Mouse (Mus musculus): ENCODE results near the gene Gale. TPM values are rescaled to one million over a fixed set of nuclear protein-coding genes. Genes with fewer than 3 reads are reported as not detected.
A peak's percentile ranks its signal among the peaks of the same experiment; 100 is the strongest.
"Not testable (repeated sequence)": the region's sequence is repeated elsewhere in the genome, so short reads cannot be mapped to it uniquely, and the experiment has no call there.

Gale gene
- polyA plus RNA-seq, 1 experiment from 2014 or later = 96.5 TPM

DNA sequence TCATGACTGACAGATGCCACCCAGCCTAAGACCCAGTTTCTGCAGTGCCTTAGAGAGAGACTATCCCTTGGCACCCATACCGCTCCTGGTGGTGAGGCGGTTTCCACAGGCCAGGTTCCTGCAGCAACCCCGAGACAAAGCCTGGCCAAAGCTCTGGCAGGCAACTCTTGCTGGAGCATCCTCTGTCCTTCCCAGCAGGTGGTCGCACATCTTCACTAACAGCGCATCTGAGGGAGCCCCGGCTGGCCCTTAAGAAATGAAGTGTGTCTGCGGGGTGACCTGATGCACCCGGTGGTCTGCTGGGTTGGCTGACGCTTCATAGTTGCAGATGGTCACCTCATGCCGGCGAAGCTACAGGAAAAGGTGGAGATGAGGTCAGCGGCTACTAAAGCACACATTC, 12.6 kb downstream of the Gale start:
- Histone ChIP-seq H3K36me3 (replicated peaks; ENCODE audit: insufficient read depth, low read length) (peaks cover 49% of the 10 kb centered on the region), H3K27me3 (ENCODE audit: insufficient read depth, low read length) (no peaks in the 10 kb centered on the region), H3K4me3 (ENCODE audit: low read depth, low read length) (no peak overlapping the region), H3K4me1 (ENCODE audit: insufficient read depth) (peaks cover 21% of the 10 kb centered on the region), H3K27ac (ENCODE audit: low read depth) (no peak overlapping the region), H3K4me2 (ENCODE audit: low read depth, low read length) (no peak overlapping the region), H3K9me3 (ENCODE audit: low read length) (no peaks in the 10 kb centered on the region), H3K9ac (replicated peaks) (no peak overlapping the region)
- no peak for TF ChIP-seq EP300 (IDR thresholded peaks at IDR 0.05; ENCODE audit: low read depth)
- no peak for TF ChIP-seq CTCF (IDR thresholded peaks at IDR 0.05; ENCODE audit: low read depth)
- DNase-seq (no peak), ATAC-seq (no peak)
- 95% methylated on average over 12 of the region's 12 CpGs for WGBS (ENCODE audit: insufficient replicate concordance)

DNA sequence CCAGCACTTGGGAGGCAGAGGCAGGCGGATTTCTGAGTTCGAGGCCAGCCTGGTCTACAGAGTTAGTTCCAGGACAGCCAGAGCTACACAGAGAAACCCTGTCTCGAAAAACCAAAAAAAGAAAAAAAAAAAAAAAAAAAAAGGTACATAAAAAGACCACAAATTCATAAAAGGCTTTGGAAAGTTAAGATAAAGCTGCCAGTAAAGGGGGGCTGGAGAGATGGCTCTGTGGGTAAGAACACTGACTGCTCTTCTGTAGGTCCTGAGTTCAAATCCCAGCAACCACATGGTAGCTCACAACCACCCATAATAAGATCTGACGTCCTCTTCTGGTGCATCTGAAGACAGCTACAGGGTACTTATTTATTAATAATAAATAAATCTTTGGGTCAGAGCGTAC, 16.7 kb downstream of the Gale start:
- not testable (repeated sequence) for H3K9me3 ChIP-seq (ENCODE audit: low read length); H3K27me3 ChIP-seq (ENCODE audit: insufficient read depth, low read length); DNase-seq; ATAC-seq; H3K9ac ChIP-seq (replicated peaks); H3K27ac ChIP-seq (ENCODE audit: low read depth); H3K4me3 ChIP-seq (ENCODE audit: low read depth, low read length); H3K4me1 ChIP-seq (ENCODE audit: insufficient read depth); H3K4me2 ChIP-seq (ENCODE audit: low read depth, low read length)
- WGBS (ENCODE audit: insufficient replicate concordance) = 85% methylated on average over 5 of the region's 5 CpGs
- H3K36me3 ChIP-seq (replicated peaks; ENCODE audit: insufficient read depth, low read length) = peaks cover 60% of the 10 kb centered on the region

DNA sequence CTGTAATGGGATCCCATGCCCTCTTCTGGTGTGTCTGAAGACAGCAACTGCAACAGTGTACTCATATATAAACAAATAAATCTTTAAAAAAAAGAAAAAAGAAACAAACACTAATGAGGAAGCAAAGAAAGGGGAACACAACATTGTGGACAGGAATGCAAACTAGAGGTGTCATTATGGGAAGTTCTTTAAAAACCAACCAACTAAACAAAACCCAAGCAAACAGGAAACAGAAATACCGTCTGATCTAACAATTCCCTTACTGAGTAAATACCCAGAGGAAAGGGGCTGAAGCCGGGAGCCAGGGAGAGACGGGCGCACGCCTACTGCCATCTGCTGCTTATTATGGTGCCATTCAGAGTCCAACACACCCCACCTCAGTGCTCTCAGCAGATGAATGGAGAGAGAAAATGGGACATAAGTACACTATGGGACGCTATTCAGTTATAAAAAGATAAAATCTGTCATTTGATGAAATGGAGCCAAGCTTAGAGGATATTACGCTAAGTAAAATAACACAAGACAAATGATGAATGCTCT, 18.1 kb downstream of the Gale start:
- Histone ChIP-seq H3K9me3 (ENCODE audit: low read length) (no peaks in the 10 kb centered on the region), H3K27ac (ENCODE audit: low read depth) (peak overlapping the region; percentile 23; the same call in 1 of the 2 replicates), H3K4me1 (ENCODE audit: insufficient read depth) (peaks cover 14% of the 10 kb centered on the region), H3K4me3 (ENCODE audit: low read depth, low read length) (no peak overlapping the region), H3K36me3 (replicated peaks; ENCODE audit: insufficient read depth, low read length) (peaks cover 50% of the 10 kb centered on the region), H3K9ac (replicated peaks) (no peak overlapping the region), H3K4me2 (ENCODE audit: low read depth, low read length) (no peak overlapping the region), H3K27me3 (ENCODE audit: insufficient read depth, low read length) (no peaks in the 10 kb centered on the region)
- 67% methylated on average over 7 of the region's 7 CpGs for WGBS (ENCODE audit: insufficient replicate concordance)
- TF ChIP-seq EP300 (IDR thresholded peaks at IDR 0.05; ENCODE audit: low read depth) (no peak), CTCF (IDR thresholded peaks at IDR 0.05; ENCODE audit: low read depth) (no peak)
- ATAC-seq = no peak
- DNase-seq = no peak

DNA sequence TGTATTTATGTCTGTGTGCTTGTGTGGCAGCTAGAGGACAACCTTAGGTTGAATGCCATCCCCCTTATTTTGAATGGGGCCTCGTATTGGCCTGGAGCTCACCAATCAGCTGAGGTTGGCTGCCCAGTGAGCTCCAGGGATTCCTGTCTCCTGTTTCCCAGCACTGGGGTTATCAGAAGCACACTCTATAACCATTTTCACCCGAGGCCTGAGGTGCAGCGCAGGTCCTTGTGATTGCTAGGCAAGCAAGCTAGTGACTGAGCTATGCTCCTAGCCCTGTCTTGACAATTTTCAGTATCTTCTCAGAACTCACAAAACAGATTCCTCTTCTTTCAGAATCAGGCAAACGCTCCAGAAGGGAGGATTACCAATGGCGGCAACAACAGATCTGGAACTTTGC, 21.0 kb downstream of the Gale start:
- no peak overlapping the region for H3K4me3 ChIP-seq (ENCODE audit: low read depth, low read length)
- peaks cover 30% of the 10 kb centered on the region for H3K36me3 ChIP-seq (replicated peaks; ENCODE audit: insufficient read depth, low read length)
- peaks cover 21% of the 10 kb centered on the region for H3K4me1 ChIP-seq (ENCODE audit: insufficient read depth)
- WGBS (ENCODE audit: insufficient replicate concordance) = 84% methylated on average over 5 of the region's 5 CpGs
- no peak for DNase-seq
- no peak for TF ChIP-seq CTCF (IDR thresholded peaks at IDR 0.05; ENCODE audit: low read depth)
- no peak for TF ChIP-seq EP300 (IDR thresholded peaks at IDR 0.05; ENCODE audit: low read depth)
- no peaks in the 10 kb centered on the region for H3K9me3 ChIP-seq (ENCODE audit: low read length)
- no peaks in the 10 kb centered on the region for H3K27me3 ChIP-seq (ENCODE audit: insufficient read depth, low read length)
- H3K27ac ChIP-seq (ENCODE audit: low read depth) = peak overlapping the region; percentile 96
- ATAC-seq = no peak
- H3K9ac ChIP-seq (replicated peaks) = 0 out of 2 replicates have a peak overlapping the region, but pooled peaks have one; percentile 28
- peak overlapping the region; percentile 91 for H3K4me2 ChIP-seq (ENCODE audit: low read depth, low read length)

DNA sequence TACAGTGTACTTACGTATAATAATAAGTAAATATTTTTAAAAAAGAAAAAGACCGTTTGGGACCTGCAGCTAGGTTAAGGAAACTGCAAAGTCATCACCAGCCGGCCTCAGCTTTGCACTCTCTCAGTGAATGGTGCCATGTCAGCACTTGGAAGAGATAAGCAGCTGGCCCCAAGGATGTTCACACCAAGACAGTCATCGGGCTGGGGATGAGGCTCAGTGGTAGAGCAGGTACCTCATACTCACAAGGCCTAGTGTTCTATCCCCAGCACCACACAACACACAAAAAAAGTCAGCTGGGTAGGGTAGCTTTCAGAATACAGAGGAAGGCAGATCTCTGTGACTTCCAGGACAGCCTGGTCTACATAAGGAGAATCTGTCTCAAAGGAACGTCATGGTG, 21.7 kb downstream of the Gale start:
- Histone ChIP-seq H3K36me3 (replicated peaks; ENCODE audit: insufficient read depth, low read length) (peaks cover 30% of the 10 kb centered on the region), H3K4me2 (ENCODE audit: low read depth, low read length) (peak overlapping the region; percentile 91), H3K4me1 (ENCODE audit: insufficient read depth) (peaks cover 21% of the 10 kb centered on the region), H3K9me3 (ENCODE audit: low read length) (no peaks in the 10 kb centered on the region), H3K27me3 (ENCODE audit: insufficient read depth, low read length) (no peaks in the 10 kb centered on the region), H3K4me3 (ENCODE audit: low read depth, low read length) (peak overlapping the region; percentile 98), H3K9ac (replicated peaks) (no peak overlapping the region), H3K27ac (ENCODE audit: low read depth) (peak overlapping the region; percentile 96)
- WGBS (ENCODE audit: insufficient replicate concordance) = 55% methylated on average over 5 of the region's 5 CpGs
- TF ChIP-seq CTCF (IDR thresholded peaks at IDR 0.05; ENCODE audit: low read depth) = no peak
- TF ChIP-seq EP300 (IDR thresholded peaks at IDR 0.05; ENCODE audit: low read depth) = peak; percentile 71
- peak; percentile 68 for ATAC-seq
- DNase-seq = peak; percentile 63

DNA sequence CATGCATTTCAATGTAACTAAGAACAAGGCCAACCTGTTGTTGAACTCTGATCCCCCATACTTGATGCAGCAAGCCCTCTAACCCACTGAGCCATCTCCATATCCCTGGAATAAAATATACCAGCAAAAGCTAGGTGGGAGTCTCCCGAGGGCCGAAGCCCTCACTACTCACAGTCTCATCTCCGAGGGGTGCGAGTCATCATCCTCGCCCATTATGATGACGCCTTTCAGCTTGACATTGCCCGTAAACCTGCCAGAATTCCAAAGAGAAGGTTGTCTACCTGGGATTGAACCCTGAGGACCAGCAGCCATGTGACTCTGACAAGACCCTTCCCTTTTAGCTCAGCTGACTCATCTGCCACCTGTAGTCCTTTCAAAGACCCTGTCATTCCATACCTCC, 22.2 kb downstream of the Gale start:
- ATAC-seq = no peak
- no peaks in the 10 kb centered on the region for H3K27me3 ChIP-seq (ENCODE audit: insufficient read depth, low read length)
- H3K4me3 ChIP-seq (ENCODE audit: low read depth, low read length) = peak overlapping the region; percentile 98
- peak overlapping the region; percentile 91 for H3K4me2 ChIP-seq (ENCODE audit: low read depth, low read length)
- peaks cover 21% of the 10 kb centered on the region for H3K4me1 ChIP-seq (ENCODE audit: insufficient read depth)
- TF ChIP-seq CTCF (IDR thresholded peaks at IDR 0.05; ENCODE audit: low read depth) = no peak
- no peak for TF ChIP-seq EP300 (IDR thresholded peaks at IDR 0.05; ENCODE audit: low read depth)
- 94% methylated on average over 7 of the region's 7 CpGs for WGBS (ENCODE audit: insufficient replicate concordance)
- H3K27ac ChIP-seq (ENCODE audit: low read depth) = peak overlapping the region; percentile 96
- DNase-seq = no peak
- no peaks in the 10 kb centered on the region for H3K9me3 ChIP-seq (ENCODE audit: low read length)
- H3K36me3 ChIP-seq (replicated peaks; ENCODE audit: insufficient read depth, low read length) = peaks cover 29% of the 10 kb centered on the region
- H3K9ac ChIP-seq (replicated peaks) = peak overlapping the region; percentile 100
